Mouse (Mus musculus): ENCODE data around the gene Mpp6. TPM values are rescaled to one million over a fixed set of nuclear protein-coding genes. Genes with fewer than 3 reads are reported as not detected.
A peak's percentile ranks its signal among the peaks of the same experiment; 100 is the strongest.

The Mpp6 gene
- 10 to 100 TPM; 59.8 to 62.1 TPM for total RNA-seq (2021)

- intact Hi-C loops (cut with DNase I) = loop anchor here (1.0 to 5.0 kb wide), 3 partner anchors 180 to 593 kb away; no protein-coding TSS in a partner anchor
- peak; percentile 89 to 90 for DNase-seq
These were observed at the start of gene Mpp6 for GRCm38 (mm10) chr6:50109757-50110378. Gene Mpp6, plus strand, starts transcription at chr6:50110241.

DNA sequence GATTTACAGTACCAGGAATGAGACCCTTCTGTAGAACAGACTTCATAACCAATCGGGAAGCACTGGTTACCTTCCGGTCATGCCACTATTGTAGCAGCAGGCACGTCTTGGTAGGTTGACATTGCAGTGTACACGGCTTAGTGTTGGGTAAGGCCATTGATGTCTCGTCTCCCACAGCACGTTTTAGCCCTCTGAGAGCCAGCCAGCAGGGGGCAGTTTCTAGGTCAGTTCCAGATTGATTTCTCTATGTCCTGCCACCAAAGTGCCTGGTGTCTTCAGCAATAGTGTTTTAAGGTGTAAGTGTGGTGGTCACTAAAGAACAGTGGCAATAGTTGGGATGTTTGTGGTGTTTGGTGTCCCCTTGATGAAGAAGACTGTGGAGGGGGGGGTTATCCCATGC lies 43.9 kb upstream of the Mpp6 start:
- no peak for DNase-seq
- intact Hi-C loops (cut with DNase I) = no loop called here

GRCm38 (mm10) chr6:50068490-50068889 lies 41.6 kb upstream of the Mpp6 start:
- intact Hi-C loops (cut with DNase I) = no loop called here
- DNase-seq = no peak

DNA sequence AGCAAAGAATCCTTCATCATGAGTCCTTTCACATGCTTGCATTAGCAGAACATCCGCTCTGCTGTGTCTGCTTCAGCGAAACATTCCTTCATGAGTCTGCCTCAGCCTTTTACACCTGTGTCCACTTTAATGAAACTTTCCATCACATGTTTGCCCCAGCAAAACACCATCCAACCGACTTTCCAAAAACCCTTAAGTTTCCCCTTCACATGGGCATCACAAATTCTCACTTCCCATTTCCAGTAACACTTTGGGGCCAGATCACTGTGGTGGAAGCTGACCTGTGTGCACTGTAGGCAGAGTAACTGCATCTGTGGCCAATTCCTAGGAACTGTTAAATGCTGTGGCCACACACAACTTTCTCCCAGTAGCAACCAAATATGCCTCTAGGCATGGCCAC lies 34.8 kb upstream of the Mpp6 start:
- no peak for DNase-seq
- intact Hi-C loops (cut with DNase I) = no loop called here

GRCm38 (mm10) chr6:50076473-50076872 lies 33.6 kb upstream of the Mpp6 start:
- no peak for DNase-seq
- intact Hi-C loops (cut with DNase I) = no loop called here

DNA sequence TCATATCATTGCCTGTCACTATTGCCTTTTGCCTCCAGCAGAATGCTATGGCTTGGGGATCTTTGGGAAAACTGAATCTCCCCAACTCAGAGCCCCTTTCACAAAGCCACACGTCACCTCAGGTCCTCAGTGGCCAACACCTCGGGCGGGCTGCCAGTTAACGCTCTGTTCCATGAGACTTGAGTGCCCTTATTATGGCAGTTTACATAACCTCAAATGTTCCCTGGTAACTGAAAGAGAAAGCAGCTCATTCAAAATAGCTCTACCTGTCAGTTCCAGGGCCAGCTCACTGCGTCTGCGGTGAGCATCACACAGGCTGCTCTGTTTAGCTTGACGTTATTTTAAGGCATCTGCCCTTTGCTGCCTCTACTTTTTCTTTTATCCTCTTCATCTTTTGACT lies 29.6 kb upstream of the Mpp6 start:
- peak; percentile 12 to 13 for DNase-seq
- intact Hi-C loops (cut with DNase I) = no loop called here

DNA sequence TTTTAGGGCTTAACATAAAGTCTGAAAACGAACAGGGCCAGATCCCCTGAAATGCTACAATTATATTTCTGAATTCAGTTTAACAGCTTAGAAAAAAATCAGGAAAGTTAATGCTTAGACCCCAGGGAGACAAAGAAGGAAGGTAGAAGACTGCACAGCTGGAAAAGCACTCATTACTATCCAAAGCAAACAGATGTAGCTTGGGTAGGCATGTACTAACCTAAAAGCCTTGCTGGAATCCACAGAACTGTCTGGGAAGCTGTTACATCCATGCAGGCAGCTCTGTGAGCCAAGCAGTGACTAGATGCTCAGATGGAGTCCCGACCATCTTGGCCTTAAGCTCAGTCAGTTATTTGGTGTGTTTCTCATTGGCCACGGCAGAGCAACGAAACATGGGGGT lies 24.8 kb upstream of the Mpp6 start:
- no peak for DNase-seq
- intact Hi-C loops (cut with DNase I) = no loop called here

GRCm38 (mm10) chr6:50089333-50089732 lies 20.7 kb upstream of the Mpp6 start:
- intact Hi-C loops (cut with DNase I) = no loop called here

DNA sequence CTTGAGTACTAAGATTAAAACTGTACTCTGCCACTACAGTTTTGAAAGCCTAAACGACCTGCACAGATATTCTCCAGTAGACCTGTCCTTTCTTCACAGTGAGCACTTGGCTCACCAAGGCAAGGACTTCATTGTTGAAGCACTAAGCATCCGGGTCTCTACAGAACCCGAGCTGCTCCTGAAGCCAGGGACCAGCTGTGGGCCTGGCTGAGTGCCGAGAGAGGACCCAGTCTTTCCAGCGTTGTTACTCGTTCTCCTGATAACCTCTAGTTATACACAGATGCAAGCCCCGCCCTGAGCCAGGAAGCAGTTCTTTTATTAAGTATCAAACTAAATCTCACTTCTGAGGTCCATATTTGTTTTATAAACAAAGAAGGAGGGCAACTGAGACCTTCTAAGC lies 19.8 kb upstream of the Mpp6 start:
- intact Hi-C loops (cut with DNase I) = no loop called here
- peak; percentile 37 to 43 for DNase-seq

More at GRCm38 (mm10) chr6:50089333-50089732, 20.7 kb upstream of the Mpp6 start:
- DNase-seq = no peak

DNA sequence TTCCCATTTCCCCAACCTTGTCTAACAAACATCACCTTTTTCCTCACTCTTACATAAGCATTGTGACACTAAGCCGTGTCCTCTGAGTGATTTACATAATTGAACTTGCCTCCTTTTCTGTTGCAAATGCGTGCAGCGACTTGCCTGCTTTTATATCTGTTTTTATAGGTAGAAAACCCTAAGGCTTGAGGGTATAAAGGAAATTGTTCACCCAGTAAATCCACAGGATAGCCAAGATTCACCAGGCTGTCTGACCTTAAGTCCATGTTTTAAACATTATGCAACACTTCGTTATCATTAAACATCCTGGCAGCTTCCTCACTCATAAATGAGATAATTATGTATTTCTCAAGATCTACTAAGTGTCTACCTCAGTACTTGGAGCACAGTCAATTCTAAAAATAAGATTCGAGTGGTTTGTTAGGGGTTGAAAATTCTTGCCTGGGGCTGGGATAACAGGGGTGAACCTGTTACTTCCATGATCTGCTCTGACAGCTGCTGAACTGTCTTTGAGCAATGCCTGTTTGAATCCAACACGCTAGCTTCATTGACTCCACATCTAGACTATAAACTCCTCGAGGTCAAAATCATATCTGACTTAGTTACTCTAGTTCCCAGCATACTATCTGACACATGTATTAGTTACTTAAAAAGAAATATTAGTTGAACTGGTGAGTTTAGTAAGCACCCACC lies 18.4 kb upstream of the Mpp6 start:
- intact Hi-C loops (cut with DNase I) = no loop called here
- no peak for DNase-seq

DNA sequence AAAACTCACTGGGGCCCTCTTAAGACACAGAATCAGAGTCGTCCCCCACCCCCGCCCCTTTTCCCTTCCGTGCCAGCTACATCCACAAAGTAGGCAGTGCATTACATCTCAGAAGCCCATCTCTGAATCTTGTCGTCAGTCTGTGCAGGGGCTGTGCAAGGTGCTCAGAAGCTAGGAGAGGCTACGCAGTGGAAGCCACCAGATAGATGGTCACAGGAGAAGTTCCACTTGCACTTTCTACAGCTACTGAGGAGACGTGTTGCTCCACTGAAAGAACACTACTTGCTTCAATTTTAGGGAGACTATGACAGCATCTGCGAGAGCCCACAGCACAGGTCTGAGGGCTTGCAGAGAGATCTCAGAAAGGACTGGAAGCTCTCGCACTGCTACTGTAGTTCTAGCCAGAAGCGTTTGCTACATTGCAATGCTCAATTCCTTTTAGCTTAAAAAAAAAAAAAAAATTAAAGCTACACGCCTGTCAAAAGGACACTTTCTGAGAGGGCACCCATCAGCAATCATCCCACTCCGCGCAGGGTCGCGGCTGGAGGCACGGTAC lies 762 bp upstream of the Mpp6 start:
- DNase-seq = no peak
- intact Hi-C loops (cut with DNase I) = loop anchor here (5.0 kb wide), 1 partner anchor 592 kb away; no protein-coding TSS in a partner anchor

DNA sequence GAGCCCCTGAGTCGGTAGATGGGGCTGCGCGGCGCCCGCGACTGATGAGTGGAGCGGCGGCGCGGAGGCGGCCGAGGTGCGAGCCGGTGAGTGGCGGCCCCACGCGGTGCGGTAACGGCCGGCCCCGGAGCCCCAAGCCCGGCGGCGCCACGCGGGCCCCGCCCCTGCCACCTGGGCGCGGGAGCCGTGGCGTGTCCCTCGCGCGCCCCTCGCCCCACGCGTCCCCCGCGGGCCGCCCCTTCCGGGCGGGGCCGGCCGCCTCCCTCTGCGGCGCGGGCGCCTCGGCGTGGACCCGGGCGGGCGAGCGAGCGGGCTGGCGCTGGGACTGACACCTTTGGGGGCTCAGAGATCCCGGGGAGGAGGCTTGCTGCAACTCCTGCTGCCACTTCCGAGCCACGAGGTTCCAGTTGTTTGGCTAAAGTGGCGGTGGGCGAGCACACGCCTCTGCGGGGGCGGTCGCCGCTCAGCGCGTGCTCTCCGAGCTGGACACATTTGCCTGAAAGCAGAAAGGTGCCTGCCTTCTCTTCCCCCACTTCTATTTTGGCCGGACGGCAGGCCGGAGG lies 419 bp downstream of the Mpp6 start:
- intact Hi-C loops (cut with DNase I) = loop anchor here (1.0 to 5.0 kb wide), 2 partner anchors 180 to 427 kb away; no protein-coding TSS in a partner anchor

DNA sequence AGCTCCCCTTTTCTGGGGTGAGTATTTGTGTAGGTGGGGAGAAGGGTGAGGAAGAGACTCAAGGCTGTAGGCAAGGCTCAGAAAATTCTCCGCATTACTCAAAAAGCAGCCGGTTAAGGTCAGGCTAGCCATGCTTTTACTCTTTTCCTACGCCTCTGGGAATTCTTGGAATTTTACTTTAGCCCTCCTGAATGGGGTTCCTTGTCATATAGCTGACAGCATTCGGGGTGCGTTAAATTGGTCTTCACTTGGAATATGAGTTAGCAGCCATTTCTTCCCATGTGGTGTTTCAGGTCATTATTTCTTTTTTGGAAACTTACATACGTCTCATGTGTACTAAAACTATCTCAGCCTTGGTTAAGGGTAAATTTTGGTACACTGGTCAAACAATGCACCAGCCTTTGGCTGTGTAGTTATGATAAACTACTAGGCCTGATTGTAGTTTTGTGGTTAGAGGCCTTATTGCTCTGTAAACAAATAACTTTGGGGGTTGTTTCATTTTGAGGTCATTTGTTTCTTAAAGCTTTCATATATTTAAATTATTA lies 1.1 kb downstream of the Mpp6 start:
- DNase-seq = peak in 1 of 2 experiments; percentile 13
- intact Hi-C loops (cut with DNase I) = loop anchor here (5.0 kb wide), 1 partner anchor 426 kb away; no protein-coding TSS in a partner anchor

More for the DNA sequence above, 419 bp downstream of the Mpp6 start:
- peak; percentile 41 to 49 for DNase-seq

GRCm38 (mm10) chr6:50112775-50113174 lies 2.7 kb downstream of the Mpp6 start:
- DNase-seq = peak; percentile 97 to 98
- intact Hi-C loops (cut with DNase I) = loop anchor here (1.0 to 5.0 kb wide), 4 partner anchors 68 to 425 kb away; no protein-coding TSS in a partner anchor

GRCm38 (mm10) chr6:50114280-50114679 lies 4.2 kb downstream of the Mpp6 start:
- DNase-seq = no peak
- intact Hi-C loops (cut with DNase I) = loop anchor here (5.0 kb wide), 1 partner anchor 423 kb away; no protein-coding TSS in a partner anchor

DNA sequence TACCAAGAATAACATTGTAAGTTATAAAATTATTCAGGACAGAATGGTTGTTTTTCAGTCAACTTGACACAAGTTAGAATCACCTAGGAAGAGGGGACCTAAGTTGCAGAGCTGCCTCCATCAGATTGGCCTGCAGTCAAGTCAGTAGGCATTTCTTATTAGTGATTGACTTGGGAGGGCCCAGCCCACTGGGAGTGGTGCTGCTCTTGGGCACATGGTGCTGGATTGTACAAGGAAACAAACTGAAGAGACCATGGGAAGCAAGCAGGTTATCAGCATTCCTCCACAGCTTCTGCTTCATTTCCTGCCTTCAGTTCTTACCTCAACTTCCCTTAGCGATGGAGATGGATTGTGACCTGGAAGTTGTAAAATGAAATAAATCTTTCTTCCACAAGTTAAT lies 10.9 kb downstream of the Mpp6 start:
- no peak for DNase-seq
- intact Hi-C loops (cut with DNase I) = no loop called here

GRCm38 (mm10) chr6:50122835-50123234 lies 12.8 kb downstream of the Mpp6 start:
- intact Hi-C loops (cut with DNase I) = no loop called here
- no peak for DNase-seq

- DNase-seq = no peak
- intact Hi-C loops (cut with DNase I) = no loop called here
These were observed 14.2 kb downstream of the Mpp6 start for GRCm38 (mm10) chr6:50124197-50124596.

DNA sequence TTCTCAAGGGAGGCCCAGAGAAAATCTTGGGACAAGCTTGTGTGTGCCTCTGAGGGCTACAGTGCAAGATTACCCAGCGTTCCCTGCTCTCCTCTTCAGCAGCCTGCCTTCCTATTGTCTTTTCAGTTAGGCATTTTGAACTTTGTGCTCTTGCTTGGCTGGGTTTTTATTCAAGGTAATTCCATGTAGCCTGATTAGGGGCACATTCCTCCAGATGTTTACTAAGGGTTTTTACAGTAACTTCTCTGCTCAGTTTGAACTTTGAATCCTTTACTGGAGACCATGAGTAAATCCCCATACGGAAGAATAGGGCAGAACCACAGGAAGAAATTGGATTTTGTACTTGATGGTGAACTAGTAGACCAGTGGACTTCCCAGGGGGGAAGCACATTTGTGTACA lies 16.3 kb downstream of the Mpp6 start:
- DNase-seq = no peak
- intact Hi-C loops (cut with DNase I) = no loop called here

DNA sequence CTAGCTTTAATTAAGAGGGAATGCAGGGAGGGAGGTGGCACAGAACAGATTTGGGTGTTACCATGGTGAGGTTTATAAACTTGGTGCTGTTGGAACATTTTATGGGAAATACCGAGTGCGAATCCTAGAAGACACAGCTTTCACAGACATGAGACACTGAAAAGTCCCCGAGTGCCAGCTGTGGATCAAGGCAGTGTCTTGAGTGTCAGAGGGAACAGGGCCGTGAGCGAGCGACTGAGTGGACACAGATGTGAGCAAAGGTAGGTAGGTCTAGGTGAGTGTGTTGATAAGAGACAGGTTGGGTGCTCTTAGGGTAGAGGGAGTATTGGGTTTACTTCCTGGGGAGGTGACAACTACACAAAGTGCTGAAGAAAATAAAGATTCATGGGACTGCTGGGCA lies 17.5 kb downstream of the Mpp6 start:
- intact Hi-C loops (cut with DNase I) = no loop called here
- no peak for DNase-seq

- no peak for DNase-seq
- intact Hi-C loops (cut with DNase I) = no loop called here
These were observed 27.6 kb downstream of the Mpp6 start for GRCm38 (mm10) chr6:50137651-50138050.
